In genomic region chr5:77575780-77576179, GRCm38 (mm10) we compare ENCODE assay signal across 25 mouse cellular contexts.
A peak's percentile ranks its signal among the peaks of the same experiment; 100 is the strongest.
DNase-seq lines count a peak whose midpoint lies in the region; ATAC-seq and TF ChIP-seq lines count a peak whose summit lies in the region.
"Had no signal": no experiment of that assay in that cellular context is flagged by ENCODE, and none has a peak within 500 bp of the region (broad histone marks: within the 10 kb centered on the region; RNA-seq: fewer than 3 reads in every experiment).

No protein-coding gene starts in this region.

- WGBS in forebrain, embryonic 12.5 days, result 47% methylated on average over 8 of the region's 8 CpGs
- WGBS in forebrain, postnatal 0 days, result 17% methylated on average over 8 of the region's 8 CpGs
- WGBS in forebrain, embryonic 16.5 days, result 15% methylated on average over 8 of the region's 8 CpGs

- intact Hi-C loops in heart, postnatal 14 days (cut with DNase I), result no loop called here

- no peak overlapping the region for H3K4me3 ChIP-seq in forebrain, embryonic 12.5 days (replicated peaks)
- no peak overlapping the region for H3K4me3 ChIP-seq in forebrain, postnatal 0 days (ENCODE audit: low read depth, low read length)
- no peak overlapping the region for H3K4me3 ChIP-seq in forebrain, embryonic 16.5 days (replicated peaks; ENCODE audit: low read length)
- H3K4me3 ChIP-seq: embryonic facial prominence, embryonic 12.5 days; embryonic facial prominence, embryonic 15.5 days; hindbrain, embryonic 10.5 days; hindbrain, embryonic 13.5 days had no signal

- no peak overlapping the region for H3K4me2 ChIP-seq in forebrain, embryonic 12.5 days
- H3K4me2 ChIP-seq in forebrain, postnatal 0 days (ENCODE audit: low read depth), result no peak overlapping the region
- no peak overlapping the region for H3K4me2 ChIP-seq in forebrain, embryonic 16.5 days (ENCODE audit: low read length)
- H3K4me2 ChIP-seq: embryonic facial prominence, embryonic 12.5 days; embryonic facial prominence, embryonic 15.5 days; heart, embryonic 11.5 days; hindbrain, embryonic 13.5 days had no signal

- H3K36me3 ChIP-seq in forebrain, embryonic 12.5 days (replicated peaks), result no peaks in the 10 kb centered on the region
- no peaks in the 10 kb centered on the region for H3K36me3 ChIP-seq in forebrain, postnatal 0 days (ENCODE audit: insufficient read depth)
- no peaks in the 10 kb centered on the region for H3K36me3 ChIP-seq in forebrain, embryonic 16.5 days (ENCODE audit: control insufficient read depth, insufficient read depth)
- H3K36me3 ChIP-seq: embryonic facial prominence, embryonic 12.5 days; embryonic facial prominence, embryonic 15.5 days; hindbrain, embryonic 10.5 days; hindbrain, embryonic 13.5 days had no signal

- H3K9me3 ChIP-seq in forebrain, embryonic 12.5 days, result no peaks in the 10 kb centered on the region
- no peaks in the 10 kb centered on the region for H3K9me3 ChIP-seq in forebrain, postnatal 0 days (ENCODE audit: low read length)
- H3K9me3 ChIP-seq in forebrain, embryonic 16.5 days (ENCODE audit: control insufficient read depth, low read length), result no peaks in the 10 kb centered on the region
- H3K9me3 ChIP-seq: embryonic facial prominence, embryonic 12.5 days; embryonic facial prominence, embryonic 15.5 days; hindbrain, embryonic 10.5 days; hindbrain, embryonic 13.5 days had no signal

- DNase-seq in forebrain, postnatal 0 days, result no peak
- DNase-seq in heart, adult 11 months, result peak; percentile 6
- DNase-seq in heart, postnatal 14 days, result no peak
- DNase-seq in Muller cell, postnatal 12 days (ENCODE audit: inconsistent ontology term), result peak; percentile 78
- DNase-seq in left cerebral cortex, adult 18-20 months (ENCODE audit: low spot score in 2 of 2), result no peak
- DNase-seq: adrenal gland, postnatal 10 days; adrenal gland, postnatal 36 days; cerebellum, adult 11 months; cerebellum, adult 2 months; cerebellum, adult 9-11 months; cerebellum, postnatal 25 days; gastrocnemius, postnatal 10 days; gastrocnemius, postnatal 36 days; heart, postnatal 36 days had no signal

- H3K9ac ChIP-seq in forebrain, embryonic 12.5 days, result no peak overlapping the region
- H3K9ac ChIP-seq in forebrain, postnatal 0 days, result no peak overlapping the region
- H3K9ac ChIP-seq in forebrain, embryonic 16.5 days (replicated peaks; ENCODE audit: low read depth, low read length), result no peak overlapping the region
- H3K9ac ChIP-seq: embryonic facial prominence, embryonic 12.5 days; embryonic facial prominence, embryonic 15.5 days; hindbrain, embryonic 13.5 days had no signal

- ATAC-seq in forebrain, embryonic 12.5 days (ENCODE audit: low FRiP score), result 0 out of 2 replicates have a peak, but pooled peaks have one; percentile 39
- ATAC-seq in forebrain, postnatal 0 days, result no peak
- ATAC-seq in forebrain, embryonic 16.5 days, result peak; percentile 58
- ATAC-seq: hindbrain, embryonic 16.5 days; inflammation-experienced regulatory T-cells, adult 6 months; intestine, embryonic 16.5 days; Patski had no signal

- H3K27ac ChIP-seq in forebrain, embryonic 12.5 days, result no peak overlapping the region
- H3K27ac ChIP-seq in forebrain, postnatal 0 days (ENCODE audit: low read depth, low read length), result no peak overlapping the region
- H3K27ac ChIP-seq in forebrain, embryonic 16.5 days (ENCODE audit: low read length), result no peak overlapping the region
- H3K27ac ChIP-seq: embryonic facial prominence, embryonic 12.5 days; embryonic facial prominence, embryonic 15.5 days; hindbrain, embryonic 10.5 days; hindbrain, embryonic 13.5 days had no signal

- peaks cover 14% of the 10 kb centered on the region for H3K4me1 ChIP-seq in forebrain, embryonic 12.5 days
- no peaks in the 10 kb centered on the region for H3K4me1 ChIP-seq in forebrain, postnatal 0 days (ENCODE audit: insufficient read depth)
- peaks cover 13% of the 10 kb centered on the region for H3K4me1 ChIP-seq in forebrain, embryonic 16.5 days (replicated peaks; ENCODE audit: control insufficient read depth, insufficient read depth, low read length)

- peaks cover 29% of the 10 kb centered on the region for H3K27me3 ChIP-seq in forebrain, embryonic 12.5 days
- no peaks in the 10 kb centered on the region; the same call in 1 of the 2 replicates for H3K27me3 ChIP-seq in forebrain, postnatal 0 days (ENCODE audit: insufficient read depth, low read length)
- peaks cover 7% of the 10 kb centered on the region; the same call in 1 of the 2 replicates for H3K27me3 ChIP-seq in forebrain, embryonic 16.5 days (replicated peaks; ENCODE audit: control insufficient read depth, insufficient read depth, low read length)
- H3K27me3 ChIP-seq: embryonic facial prominence, embryonic 12.5 days; embryonic facial prominence, embryonic 15.5 days; hindbrain, embryonic 13.5 days; Patski had no signal

- TF ChIP-seq CTCF in forebrain, postnatal 0 days (IDR thresholded peaks at IDR 0.05; ENCODE audit: low read depth), result no peak

Comparison
In these comparisons a context has a peak if more than half of its experiments do, and no peak if none do; other contexts are left out.
1. DNase-seq: peak in heart, adult 11 months (single experiment) and Muller cell, postnatal 12 days (single experiment); none in forebrain, postnatal 0 days (single experiment), heart, postnatal 14 days (0 of 2) and left cerebral cortex, adult 18-20 months (0 of 2).